Mouse (Mus musculus) liver, embryonic 12.5 days (tissue): ENCODE results near the gene Ppa2. TPM values are rescaled to one million over a fixed set of nuclear protein-coding genes. Genes with fewer than 3 reads are reported as not detected.

Experiments
- ATAC-seq: fragments of 200-750 bp; cut with Nextera tagmentation; 2 replicates; pipeline ENCODE4 v1.8.0; 2017; ENCODE audit warnings: moderate number of reproducible peaks, mild to moderate bottlenecking, moderate library complexity
- H3K27ac ChIP-seq: fragments of 300-500 bp; sonication (generic); 2 replicates; pipeline ENCODE4 v1.5.1; 2016; ENCODE audit warnings: mild to moderate bottlenecking
- H3K27me3 ChIP-seq: fragments of 300-500 bp; sonication (generic); replicated peaks from 2 replicates; pipeline ENCODE4 v1.6.1; 2016; ENCODE audit warnings: mild to moderate bottlenecking, moderate library complexity
- H3K36me3 ChIP-seq: fragments of 300-500 bp; sonication (generic); 2 replicates; pipeline ENCODE4 v1.6.1; 2016; ENCODE audit warnings: mild to moderate bottlenecking, moderate library complexity
- H3K4me1 ChIP-seq: fragments of 300-500 bp; sonication (generic); 2 replicates; pipeline ENCODE4 v1.6.1; 2016
- H3K4me2 ChIP-seq: fragments of 300-500 bp; sonication (generic); 2 replicates; pipeline ENCODE4 v1.6.1; 2016; ENCODE audit warnings: mild to moderate bottlenecking, moderate library complexity
- H3K4me3 ChIP-seq: fragments of 300-500 bp; sonication (generic); 2 replicates; pipeline ENCODE4 v1.5.1; 2016; ENCODE audit warnings: mild to moderate bottlenecking, moderate library complexity
- H3K9ac ChIP-seq: fragments of 300-500 bp; sonication (generic); 2 replicates; pipeline ENCODE4 v1.6.1; 2016; ENCODE audit warnings: mild to moderate bottlenecking, moderate library complexity
- H3K9me3 ChIP-seq: fragments of 300-500 bp; sonication (generic); replicated peaks from 2 replicates; pipeline ENCODE4 v1.6.1; 2016; ENCODE audit warnings: mild to moderate bottlenecking, moderate library complexity
- WGBS: fragments of 180-500 bp; shearing (Covaris S2); methylation state at CpG from one replicate; pipeline ENCODE4 v1.1.7; 2016; ENCODE audit not compliant: insufficient replicate concordance; 5-methylcytosine and 5-hydroxymethylcytosine counted together
- polyA plus RNA-seq: library from polyadenylated mRNA; unstranded; fragments of >200 nt; fragmentation: Nextera tagmentation; extraction: Ambion mirVana; gene quantifications from 2 replicates; pipeline ENCODE4 v1.2.1, GENCODE M21; 2016

Ppa2 gene
- polyA plus RNA-seq, 1 experiment from 2014 or later = 71.8 TPM

GRCm38 (mm10) chr3:133315011-133315410, 5.1 kb downstream of the Ppa2 start:
- H3K36me3 ChIP-seq = peaks cover 3% of the 10 kb centered on the region; the same call in 1 of the 2 replicates
- no peak overlapping the region for H3K4me3 ChIP-seq
- H3K27me3 ChIP-seq = no peaks in the 10 kb centered on the region
- peaks cover 28% of the 10 kb centered on the region for H3K4me1 ChIP-seq
- no peaks in the 10 kb centered on the region for H3K9me3 ChIP-seq
- no peak overlapping the region for H3K27ac ChIP-seq
- ATAC-seq = no peak
- WGBS = 82% methylated on average over 14 of the region's 14 CpGs
- no peak overlapping the region for H3K9ac ChIP-seq
- H3K4me2 ChIP-seq = no peak overlapping the region

- H3K4me1 ChIP-seq = peaks cover 28% of the 10 kb centered on the region
- H3K9ac ChIP-seq = no peak overlapping the region
- H3K27me3 ChIP-seq = no peaks in the 10 kb centered on the region
- H3K27ac ChIP-seq = no peak overlapping the region
- no peak overlapping the region for H3K4me2 ChIP-seq
- no peaks in the 10 kb centered on the region for H3K9me3 ChIP-seq
- peaks cover 3% of the 10 kb centered on the region; the same call in 1 of the 2 replicates for H3K36me3 ChIP-seq
- H3K4me3 ChIP-seq = no peak overlapping the region
- WGBS = 81% methylated on average over 8 of the region's 8 CpGs
- no peak for ATAC-seq
Measured at GRCm38 (mm10) chr3:133315647-133316046, 5.7 kb downstream of the Ppa2 start.

- H3K4me2 ChIP-seq = no peak overlapping the region
- WGBS = 68% methylated on average over 4 of the region's 4 CpGs
- H3K27ac ChIP-seq = no peak overlapping the region
- peaks cover 14% of the 10 kb centered on the region; the same call in 1 of the 2 replicates for H3K36me3 ChIP-seq
- H3K9me3 ChIP-seq = no peaks in the 10 kb centered on the region
- no peak for ATAC-seq
- no peak overlapping the region for H3K4me3 ChIP-seq
- peaks cover 11% of the 10 kb centered on the region for H3K4me1 ChIP-seq
- H3K27me3 ChIP-seq = no peaks in the 10 kb centered on the region
- H3K9ac ChIP-seq = no peak overlapping the region
Measured at GRCm38 (mm10) chr3:133317845-133318244, 7.9 kb downstream of the Ppa2 start.

GRCm38 (mm10) chr3:133318596-133318995, 8.7 kb downstream of the Ppa2 start:
- H3K36me3 ChIP-seq = peaks cover 16% of the 10 kb centered on the region; the same call in 1 of the 2 replicates
- H3K27me3 ChIP-seq = no peaks in the 10 kb centered on the region
- H3K9me3 ChIP-seq = no peaks in the 10 kb centered on the region
- no peak overlapping the region for H3K4me3 ChIP-seq
- WGBS = 79% methylated on average over 15 of the region's 15 CpGs
- ATAC-seq = no peak
- H3K4me2 ChIP-seq = no peak overlapping the region
- H3K4me1 ChIP-seq = peaks cover 4% of the 10 kb centered on the region
- no peak overlapping the region for H3K27ac ChIP-seq
- no peak overlapping the region for H3K9ac ChIP-seq

DNA sequence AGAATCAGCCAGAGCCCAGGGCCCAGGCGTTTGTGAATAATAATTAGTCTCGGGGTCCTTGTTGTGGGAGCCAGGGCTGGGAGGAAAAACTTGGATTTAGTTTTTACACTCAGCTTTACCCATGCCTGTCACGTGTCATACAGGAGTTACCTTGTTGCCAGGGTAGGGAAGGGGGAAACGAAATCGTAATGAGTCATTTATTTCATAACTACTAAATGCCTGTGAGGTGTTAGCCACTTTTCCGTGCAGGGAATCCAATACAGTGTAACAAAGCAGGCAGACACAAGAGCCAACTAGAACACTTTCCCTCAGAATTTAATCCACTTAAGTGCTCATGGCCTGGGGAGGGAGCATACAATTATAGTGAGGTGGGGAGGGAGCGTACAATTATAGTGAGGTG, 9.9 kb downstream of the Ppa2 start:
- Histone ChIP-seq H3K9ac (no peak overlapping the region), H3K4me3 (no peak overlapping the region), H3K27me3 (no peaks in the 10 kb centered on the region), H3K9me3 (no peaks in the 10 kb centered on the region), H3K4me2 (no peak overlapping the region), H3K27ac (no peak overlapping the region), H3K4me1 (no peaks in the 10 kb centered on the region), H3K36me3 (peaks cover 23% of the 10 kb centered on the region; the same call in 1 of the 2 replicates)
- 80% methylated on average over 7 of the region's 7 CpGs for WGBS
- no peak for ATAC-seq

DNA sequence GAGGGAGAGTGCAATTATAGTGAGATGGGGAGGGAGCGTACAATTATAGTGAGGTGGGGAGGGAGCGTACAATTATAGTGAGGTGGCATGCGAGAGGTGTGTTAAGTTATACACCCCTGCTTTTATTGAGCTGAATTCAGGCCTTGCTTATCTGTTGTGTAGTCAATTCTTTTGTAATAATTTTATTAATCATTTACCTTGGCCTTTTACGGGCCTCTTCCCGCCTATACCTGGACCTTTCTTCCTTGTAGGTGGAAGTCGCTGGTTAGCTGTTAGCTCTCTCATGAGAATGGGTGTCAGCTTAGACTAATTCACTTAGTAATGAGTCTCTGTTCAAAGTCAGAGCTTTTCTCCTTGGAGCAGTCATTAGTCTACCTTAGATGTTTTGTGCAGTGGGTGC, 10.4 kb downstream of the Ppa2 start:
- no peak overlapping the region for H3K27ac ChIP-seq
- no peak for ATAC-seq
- no peak overlapping the region for H3K4me3 ChIP-seq
- H3K9ac ChIP-seq = no peak overlapping the region
- H3K9me3 ChIP-seq = no peaks in the 10 kb centered on the region
- no peaks in the 10 kb centered on the region for H3K27me3 ChIP-seq
- H3K36me3 ChIP-seq = peaks cover 23% of the 10 kb centered on the region; the same call in 1 of the 2 replicates
- H3K4me1 ChIP-seq = no peaks in the 10 kb centered on the region
- H3K4me2 ChIP-seq = no peak overlapping the region
- whole genome bisulfite sequencing = 89% methylated on average over 6 of the region's 6 CpGs

DNA sequence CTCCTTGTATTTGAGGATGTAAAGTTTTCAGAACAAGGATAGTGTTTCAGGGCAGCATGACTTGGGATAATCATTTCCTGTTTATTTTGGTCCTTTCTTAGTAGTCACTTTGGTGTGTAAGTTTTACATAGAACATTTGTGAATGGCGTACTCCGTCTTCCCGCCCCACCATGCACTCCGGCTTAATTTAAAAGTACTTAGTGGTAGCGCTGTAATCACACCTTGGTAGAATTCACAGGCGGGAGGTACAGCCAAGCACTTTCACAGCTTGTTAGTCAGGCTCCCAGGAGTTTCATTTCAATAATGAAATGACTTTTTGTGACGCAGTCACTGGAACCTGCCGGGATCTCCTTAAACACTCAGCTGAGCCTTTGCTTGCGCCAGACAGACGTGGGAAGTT, 12.0 kb downstream of the Ppa2 start:
- H3K4me3 ChIP-seq = no peak overlapping the region

GRCm38 (mm10) chr3:133322552-133322951, 12.6 kb downstream of the Ppa2 start:
- no peaks in the 10 kb centered on the region for H3K4me1 ChIP-seq
- H3K9me3 ChIP-seq = no peaks in the 10 kb centered on the region
- no peak for ATAC-seq
- WGBS = 52% methylated on average over 4 of the region's 4 CpGs
- H3K9ac ChIP-seq = no peak overlapping the region
- no peak overlapping the region for H3K27ac ChIP-seq
- no peak overlapping the region for H3K4me3 ChIP-seq
- no peak overlapping the region for H3K4me2 ChIP-seq
- peaks cover 29% of the 10 kb centered on the region; the same call in 1 of the 2 replicates for H3K36me3 ChIP-seq
- no peaks in the 10 kb centered on the region for H3K27me3 ChIP-seq

More for the DNA sequence above, 12.0 kb downstream of the Ppa2 start:
- H3K36me3 ChIP-seq = peaks cover 25% of the 10 kb centered on the region; the same call in 1 of the 2 replicates
- no peak overlapping the region for H3K4me2 ChIP-seq
- 88% methylated on average over 10 of the region's 10 CpGs for WGBS
- no peak overlapping the region for H3K27ac ChIP-seq
- ATAC-seq = no peak
- no peaks in the 10 kb centered on the region for H3K27me3 ChIP-seq
- no peaks in the 10 kb centered on the region for H3K4me1 ChIP-seq
- H3K9me3 ChIP-seq = no peaks in the 10 kb centered on the region
- H3K9ac ChIP-seq = no peak overlapping the region

DNA sequence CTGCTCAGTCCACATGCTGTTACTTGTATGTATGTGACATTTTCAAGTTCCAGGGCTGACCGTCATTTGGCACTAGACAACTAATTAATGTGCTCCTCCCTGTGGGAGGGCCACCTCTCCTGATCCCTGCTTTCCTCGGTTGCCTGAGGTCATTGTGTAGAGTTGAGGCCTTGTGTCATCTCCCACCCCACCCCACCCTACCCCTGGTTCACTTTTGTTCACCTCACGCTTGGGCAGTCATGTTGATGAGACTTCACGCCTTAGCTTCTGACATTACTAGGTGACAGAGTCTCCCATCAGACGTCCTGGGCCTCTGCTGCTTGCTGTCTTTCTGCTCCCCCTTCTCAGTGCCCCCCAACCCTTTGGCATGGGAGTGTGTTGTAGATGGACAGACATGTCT, 15.2 kb downstream of the Ppa2 start:
- WGBS = 67% methylated on average over 5 of the region's 5 CpGs
- Histone ChIP-seq H3K4me3 (no peak overlapping the region), H3K27me3 (no peaks in the 10 kb centered on the region), H3K4me1 (no peaks in the 10 kb centered on the region), H3K36me3 (peaks cover 38% of the 10 kb centered on the region; the same call in 1 of the 2 replicates), H3K27ac (no peak overlapping the region), H3K4me2 (no peak overlapping the region), H3K9me3 (no peaks in the 10 kb centered on the region), H3K9ac (no peak overlapping the region)
- no peak for ATAC-seq

GRCm38 (mm10) chr3:133328551-133328950, 18.6 kb downstream of the Ppa2 start:
- WGBS = 63% methylated on average over 13 of the region's 13 CpGs
- no peak for ATAC-seq

GRCm38 (mm10) chr3:133329406-133329805, 19.5 kb downstream of the Ppa2 start:
- Histone ChIP-seq H3K4me3 (no peak overlapping the region), H3K36me3 (peaks cover 38% of the 10 kb centered on the region), H3K4me2 (no peak overlapping the region), H3K27ac (no peak overlapping the region), H3K27me3 (no peaks in the 10 kb centered on the region), H3K4me1 (no peaks in the 10 kb centered on the region), H3K9me3 (no peaks in the 10 kb centered on the region), H3K9ac (no peak overlapping the region)
- 73% methylated on average over 2 of the region's 2 CpGs for WGBS
- no peak for ATAC-seq

More at GRCm38 (mm10) chr3:133328551-133328950, 18.6 kb downstream of the Ppa2 start:
- H3K9ac ChIP-seq = no peak overlapping the region
- no peak overlapping the region for H3K27ac ChIP-seq
- H3K4me1 ChIP-seq = no peaks in the 10 kb centered on the region
- no peak overlapping the region for H3K4me2 ChIP-seq
- peaks cover 40% of the 10 kb centered on the region for H3K36me3 ChIP-seq
- H3K9me3 ChIP-seq = no peaks in the 10 kb centered on the region
- H3K4me3 ChIP-seq = no peak overlapping the region
- H3K27me3 ChIP-seq = no peaks in the 10 kb centered on the region

DNA sequence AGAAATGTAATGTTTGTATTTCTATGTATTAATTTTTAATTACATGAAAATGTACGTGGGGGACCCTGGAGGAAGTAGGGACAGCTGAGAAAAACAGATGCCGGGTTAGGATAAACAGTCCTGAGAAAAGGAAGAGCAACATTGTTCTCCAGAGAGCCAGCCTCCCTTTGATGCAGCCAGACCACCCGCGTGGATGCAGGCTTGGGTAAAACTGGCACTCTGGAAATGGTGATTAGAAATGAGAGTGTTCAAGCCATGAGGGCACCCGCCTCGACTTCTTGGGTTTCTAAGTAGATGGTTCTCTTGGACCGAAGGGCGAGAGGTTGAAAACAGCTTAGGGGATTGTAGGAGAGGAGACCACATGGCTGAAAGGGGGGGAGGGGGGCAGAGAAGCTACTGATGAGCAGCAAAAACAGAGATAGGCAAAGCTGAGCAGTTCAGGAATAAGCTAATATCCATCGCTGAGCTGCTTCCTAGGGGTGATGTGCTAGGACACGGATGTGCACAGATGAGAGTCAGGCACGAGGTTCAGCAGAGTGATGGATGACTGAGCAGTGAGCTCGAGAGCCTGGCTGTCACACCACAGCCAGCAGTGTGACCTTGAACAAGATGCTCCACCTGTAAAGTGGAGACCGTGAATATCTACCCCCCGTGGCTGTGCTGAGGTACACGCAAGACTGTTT, 21.4 kb downstream of the Ppa2 start:
- Histone ChIP-seq H3K27ac (no peak overlapping the region), H3K9me3 (no peaks in the 10 kb centered on the region), H3K36me3 (peaks cover 38% of the 10 kb centered on the region), H3K4me1 (no peaks in the 10 kb centered on the region), H3K9ac (no peak overlapping the region), H3K27me3 (no peaks in the 10 kb centered on the region), H3K4me3 (no peak overlapping the region), H3K4me2 (no peak overlapping the region)
- 74% methylated on average over 15 of the region's 15 CpGs for WGBS
- ATAC-seq = no peak
